Mouse (Mus musculus) cortical plate, adult 2 months (tissue): ENCODE data around the gene Eif4g3.

Experiments
- CTCF ChIP-seq: fragments of 200-500 bp; IDR thresholded peaks from 2 replicates; pipeline ENCODE4 v1.5.1; 2011; ENCODE audit warnings: mild to moderate bottlenecking, control low read depth, low read length; ENCODE audit not compliant: insufficient read depth; ENCODE audit errors: extremely low read depth
- POLR2A ChIP-seq: fragments of 200-500 bp; IDR thresholded peaks from 2 replicates; pipeline ENCODE4 v1.6.1; 2011; ENCODE audit warnings: mild to moderate bottlenecking, low read length, control low read depth; ENCODE audit not compliant: insufficient read depth; ENCODE audit errors: extremely low read depth

- TF ChIP-seq CTCF (no peak), POLR2A (no peak)
Observed at GRCm38 (mm10) chr4:138015966-138016365, 23.1 kb downstream of the Eif4g3 start.
